Mouse (Mus musculus) bone marrow macrophage, adult 2 months (primary cell): ENCODE data around the gene Sdk2.

Source experiments
- CTCF ChIP-seq: IDR thresholded peaks from 2 replicates; pipeline ENCODE4 v1.5.1; 2012; ENCODE audit warnings: low read depth, mild to moderate bottlenecking, low read length, moderate library complexity
- POLR2A ChIP-seq: IDR thresholded peaks from 2 replicates; pipeline ENCODE4 v1.6.1; 2012; ENCODE audit warnings: mild to moderate bottlenecking, low read depth, low read length, borderline replicate concordance

DNA sequence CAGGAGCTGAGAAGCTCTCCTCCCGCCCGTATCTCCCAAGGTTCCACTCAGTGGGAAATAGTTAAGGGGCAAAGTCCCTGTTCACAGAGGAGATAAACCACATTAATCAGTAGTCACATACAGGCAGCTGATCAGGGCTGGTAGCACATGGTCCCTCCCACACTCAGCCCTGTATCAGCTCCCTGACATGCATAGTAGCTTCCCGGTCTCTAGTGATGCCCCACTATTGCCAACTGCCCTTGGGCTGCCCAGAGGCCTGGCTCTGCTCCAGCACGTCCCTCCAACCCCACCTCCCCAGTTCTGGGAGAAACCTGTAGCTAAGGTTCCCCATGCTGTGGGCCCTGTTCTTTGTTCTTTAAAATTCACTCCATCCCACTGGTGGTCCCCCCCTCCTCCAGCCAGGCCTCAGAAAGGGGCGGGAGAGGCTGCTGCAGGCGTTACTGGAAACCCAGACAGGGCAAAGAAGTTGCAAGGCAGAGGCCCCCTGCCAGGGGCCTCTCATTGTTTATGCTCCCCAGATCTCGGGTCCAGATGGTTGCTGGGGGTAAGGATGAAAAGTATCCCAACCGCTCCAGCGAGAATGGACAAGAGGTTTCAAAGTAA, 317.0 kb downstream of the Sdk2 start:
- TF ChIP-seq POLR2A (no peak), CTCF (no peak)
